Mouse (Mus musculus): ENCODE measurements around the gene Atl3.

DNA sequence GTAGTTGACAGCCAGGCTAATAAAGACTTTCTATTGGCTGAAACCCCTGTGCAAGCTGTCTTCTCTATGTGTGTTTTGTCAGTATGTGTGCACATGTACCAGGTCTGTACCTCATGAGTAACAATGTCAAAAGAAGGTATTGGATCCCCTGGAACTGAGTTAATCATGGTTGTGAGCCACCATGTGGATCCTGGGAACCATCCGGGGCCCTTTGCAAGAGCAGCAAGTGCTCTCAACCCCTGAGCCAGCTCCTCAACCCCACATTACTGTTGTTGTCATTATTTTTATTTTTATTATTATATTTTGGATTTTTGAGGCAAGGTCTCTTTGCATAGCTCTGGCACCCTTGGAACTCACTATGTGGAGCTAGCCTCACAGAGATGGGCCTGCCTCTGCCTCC, 62.8 kb downstream of the Atl3 start:
- TF ChIP-seq POLR2A (IDR thresholded peaks at IDR 0.05; ENCODE audit: insufficient read depth, low read depth, low read length), result no peak
- no peak for TF ChIP-seq CTCF (IDR thresholded peaks at IDR 0.05)
- no peak for TF ChIP-seq EP300 (IDR thresholded peaks at IDR 0.05; ENCODE audit: insufficient read depth, low read depth, low read length)

All from heart, adult 2 months (tissue).